Mouse (Mus musculus) midbrain, embryonic 16.5 days (tissue): ENCODE results near the gene Anxa6. TPM values are rescaled to one million over a fixed set of nuclear protein-coding genes. Genes with fewer than 3 reads are reported as not detected.

Experiments used
- ATAC-seq: fragments of 200-750 bp; cut with Nextera tagmentation; 2 replicates; pipeline ENCODE4 v1.8.0; 2017; ENCODE audit warnings: moderate TSS enrichment
- H3K27ac ChIP-seq: fragments of 300-500 bp; sonication (generic); 2 replicates; pipeline ENCODE4 v1.5.1; 2014; ENCODE audit warnings: mild to moderate bottlenecking, low read length, mixed read lengths
- H3K27me3 ChIP-seq: fragments of 300-500 bp; sonication (generic); 2 replicates; pipeline ENCODE4 v1.6.1; 2014; ENCODE audit warnings: low read depth, low read length, mixed read lengths; ENCODE audit not compliant: control insufficient read depth, insufficient read depth
- H3K36me3 ChIP-seq: fragments of 300-500 bp; sonication (generic); 2 replicates; pipeline ENCODE4 v1.6.1; 2014; ENCODE audit warnings: mild to moderate bottlenecking, low read length, moderate library complexity, mixed read lengths; ENCODE audit not compliant: control insufficient read depth, insufficient read depth
- H3K4me1 ChIP-seq: fragments of 300-500 bp; sonication (generic); 2 replicates; pipeline ENCODE4 v1.6.1; 2014; ENCODE audit warnings: mild to moderate bottlenecking, low read length, mixed read lengths; ENCODE audit not compliant: control insufficient read depth, insufficient read depth
- H3K4me2 ChIP-seq: fragments of 300-500 bp; sonication (generic); 2 replicates; pipeline ENCODE4 v1.6.1; 2014; ENCODE audit warnings: mild to moderate bottlenecking, low read length, mixed read lengths
- H3K4me3 ChIP-seq: fragments of 300-500 bp; sonication (generic); 2 replicates; pipeline ENCODE4 v1.5.1; 2014; ENCODE audit warnings: low read depth, mild to moderate bottlenecking, low read length, moderate library complexity, mixed read lengths
- H3K9ac ChIP-seq: fragments of 300-500 bp; sonication (generic); 2 replicates; pipeline ENCODE4 v1.6.1; 2014; ENCODE audit warnings: low read depth, low read length, mixed read lengths
- H3K9me3 ChIP-seq: fragments of 300-500 bp; sonication (generic); replicated peaks from 2 replicates; pipeline ENCODE4 v1.6.1; 2014; ENCODE audit warnings: mild to moderate bottlenecking, low read length, mixed read lengths; ENCODE audit not compliant: control insufficient read depth, poor library complexity, severe bottlenecking
- WGBS: fragments of 180-500 bp; shearing (Covaris S2); extraction: QIAGEN DNeasy Blood & Tissue Kit; methylation state at CpG from one replicate; pipeline ENCODE4 v1.1.7; 2014; 5-methylcytosine and 5-hydroxymethylcytosine counted together
- polyA plus RNA-seq: library from polyadenylated mRNA; unstranded; fragments of >200 nt; fragmentation: Nextera tagmentation; extraction: Ambion mirVana; gene quantifications from 2 replicates; pipeline ENCODE4 v1.2.1, GENCODE M21; 2015

The Anxa6 gene
- polyA plus RNA-seq, 1 experiment from 2014 or later, result 37.0 TPM

GRCm38 (mm10) chr11:55041348-55041747, 8.1 kb upstream of the Anxa6 start:
- Histone ChIP-seq H3K9ac (no peak overlapping the region), H3K36me3 (no peaks in the 10 kb centered on the region), H3K27me3 (no peaks in the 10 kb centered on the region), H3K4me1 (no peaks in the 10 kb centered on the region), H3K27ac (no peak overlapping the region), H3K9me3 (no peaks in the 10 kb centered on the region), H3K4me3 (no peak overlapping the region), H3K4me2 (no peak overlapping the region)
- 86% methylated on average over 4 of the region's 4 CpGs for WGBS
- ATAC-seq, result no peak

GRCm38 (mm10) chr11:55039591-55039990, 6.3 kb upstream of the Anxa6 start:
- Histone ChIP-seq H3K36me3 (no peaks in the 10 kb centered on the region), H3K27me3 (no peaks in the 10 kb centered on the region), H3K4me2 (no peak overlapping the region), H3K27ac (no peak overlapping the region), H3K4me3 (no peak overlapping the region), H3K4me1 (no peaks in the 10 kb centered on the region), H3K9ac (no peak overlapping the region), H3K9me3 (no peaks in the 10 kb centered on the region)
- peak; percentile 66 for ATAC-seq
- 7% methylated on average over 9 of the region's 9 CpGs for WGBS

GRCm38 (mm10) chr11:55036601-55037000, 3.4 kb upstream of the Anxa6 start:
- H3K27ac ChIP-seq, result no peak overlapping the region
- no peak overlapping the region for H3K9ac ChIP-seq
- WGBS, result 38% methylated on average over 3 of the region's 3 CpGs
- H3K27me3 ChIP-seq, result peaks cover 6% of the 10 kb centered on the region
- no peaks in the 10 kb centered on the region for H3K36me3 ChIP-seq
- no peak for ATAC-seq
- H3K9me3 ChIP-seq, result no peaks in the 10 kb centered on the region
- H3K4me3 ChIP-seq, result no peak overlapping the region
- peaks cover 15% of the 10 kb centered on the region for H3K4me1 ChIP-seq
- no peak overlapping the region for H3K4me2 ChIP-seq

- H3K9me3 ChIP-seq, result no peaks in the 10 kb centered on the region
- peak overlapping the region; percentile 76; the same call in 1 of the 2 replicates for H3K9ac ChIP-seq
- ATAC-seq, result no peak
- peaks cover 6% of the 10 kb centered on the region for H3K27me3 ChIP-seq
- 27% methylated on average over 5 of the region's 5 CpGs for WGBS
- no peaks in the 10 kb centered on the region for H3K36me3 ChIP-seq
- peaks cover 19% of the 10 kb centered on the region for H3K4me1 ChIP-seq
- peak overlapping the region; percentile 100 for H3K4me2 ChIP-seq
- no peak overlapping the region for H3K27ac ChIP-seq
- peak overlapping the region; percentile 63 for H3K4me3 ChIP-seq
These were observed 959 bp downstream of the Anxa6 start for GRCm38 (mm10) chr11:55032286-55032685.

- no peak for ATAC-seq
- H3K4me1 ChIP-seq, result peaks cover 19% of the 10 kb centered on the region
- H3K36me3 ChIP-seq, result no peaks in the 10 kb centered on the region
- WGBS, result 25% methylated on average over 1 of the region's 4 CpGs
- 0 out of 2 replicates have a peak overlapping the region, but pooled peaks have one; percentile 34 for H3K27ac ChIP-seq
- no peaks in the 10 kb centered on the region for H3K9me3 ChIP-seq
- peaks cover 6% of the 10 kb centered on the region for H3K27me3 ChIP-seq
- 0 out of 2 replicates have a peak overlapping the region, but pooled peaks have one; percentile 13 for H3K9ac ChIP-seq
- H3K4me2 ChIP-seq, result peak overlapping the region; percentile 100
- H3K4me3 ChIP-seq, result peak overlapping the region; percentile 63
These were observed 1.3 kb downstream of the Anxa6 start for GRCm38 (mm10) chr11:55031991-55032280.

- peak overlapping the region; percentile 63; the same call in 1 of the 2 replicates for H3K4me3 ChIP-seq
- peak overlapping the region; percentile 100 for H3K4me2 ChIP-seq
- no peak for ATAC-seq
- H3K9me3 ChIP-seq, result no peaks in the 10 kb centered on the region
- H3K36me3 ChIP-seq, result no peaks in the 10 kb centered on the region
- 55% methylated on average over 10 of the region's 10 CpGs for WGBS
- peak overlapping the region; percentile 34; the same call in 1 of the 2 replicates for H3K27ac ChIP-seq
- peaks cover 19% of the 10 kb centered on the region for H3K4me1 ChIP-seq
- peak overlapping the region; percentile 18; the same call in 1 of the 2 replicates for H3K9ac ChIP-seq
- H3K27me3 ChIP-seq, result peaks cover 6% of the 10 kb centered on the region
These were observed 1.8 kb downstream of the Anxa6 start for GRCm38 (mm10) chr11:55031211-55031990.

- Histone ChIP-seq H3K4me3 (no peak overlapping the region), H3K4me2 (no peak overlapping the region), H3K9me3 (no peaks in the 10 kb centered on the region), H3K27me3 (peaks cover 4% of the 10 kb centered on the region; the same call in 1 of the 2 replicates), H3K27ac (no peak overlapping the region), H3K9ac (no peak overlapping the region), H3K36me3 (no peaks in the 10 kb centered on the region), H3K4me1 (peaks cover 23% of the 10 kb centered on the region)
- WGBS, result 70% methylated on average over 2 of the region's 2 CpGs
- no peak for ATAC-seq
These were observed 4.7 kb downstream of the Anxa6 start for GRCm38 (mm10) chr11:55028509-55028908.

- no peak overlapping the region for H3K4me2 ChIP-seq
- no peak overlapping the region for H3K4me3 ChIP-seq
- H3K9me3 ChIP-seq, result no peaks in the 10 kb centered on the region
- no peaks in the 10 kb centered on the region for H3K27me3 ChIP-seq
- H3K4me1 ChIP-seq, result peaks cover 28% of the 10 kb centered on the region
- 86% methylated on average over 2 of the region's 2 CpGs for WGBS
- no peak overlapping the region for H3K9ac ChIP-seq
- no peaks in the 10 kb centered on the region for H3K36me3 ChIP-seq
- ATAC-seq, result no peak
- no peak overlapping the region for H3K27ac ChIP-seq
These were observed 5.9 kb downstream of the Anxa6 start for GRCm38 (mm10) chr11:55027204-55027855.

GRCm38 (mm10) chr11:55025896-55026295, 7.3 kb downstream of the Anxa6 start:
- Histone ChIP-seq H3K36me3 (no peaks in the 10 kb centered on the region), H3K4me1 (peaks cover 24% of the 10 kb centered on the region), H3K9me3 (no peaks in the 10 kb centered on the region), H3K4me2 (no peak overlapping the region), H3K27me3 (no peaks in the 10 kb centered on the region), H3K9ac (no peak overlapping the region), H3K4me3 (no peak overlapping the region), H3K27ac (no peak overlapping the region)
- WGBS, result 70% methylated on average over 4 of the region's 4 CpGs
- ATAC-seq, result no peak
